Mouse (Mus musculus) limb, embryonic 12.5 days (tissue): Measurements from ENCODE around the gene Alkbh1. TPM values are rescaled to one million over a fixed set of nuclear protein-coding genes. Genes with fewer than 3 reads are reported as not detected.

Experiments used
- ATAC-seq: fragments of 200-750 bp; cut with Nextera tagmentation; 2 replicates; pipeline ENCODE4 v1.8.0; 2017; ENCODE audit warnings: low read depth, moderate TSS enrichment; ENCODE audit not compliant: insufficient number of reproducible peaks, insufficient read depth, low FRiP score, low TSS enrichment
- H3K27ac ChIP-seq: fragments of 300-500 bp; sonication (generic); 2 replicates; pipeline ENCODE4 v1.5.1; 2016; ENCODE audit warnings: mild to moderate bottlenecking, moderate library complexity
- H3K27me3 ChIP-seq: fragments of 300-500 bp; sonication (generic); 2 replicates; pipeline ENCODE4 v1.6.1; 2016; ENCODE audit warnings: mild to moderate bottlenecking, moderate library complexity
- H3K36me3 ChIP-seq: fragments of 300-500 bp; sonication (generic); 2 replicates; pipeline ENCODE4 v1.6.1; 2016; ENCODE audit warnings: mild to moderate bottlenecking, moderate library complexity
- H3K4me1 ChIP-seq: fragments of 300-500 bp; sonication (generic); replicated peaks from 2 replicates; pipeline ENCODE4 v1.6.1; 2016
- H3K4me2 ChIP-seq: fragments of 300-500 bp; sonication (generic); 2 replicates; pipeline ENCODE4 v1.6.1; 2016; ENCODE audit warnings: mild to moderate bottlenecking, moderate library complexity
- H3K4me3 ChIP-seq: fragments of 300-500 bp; sonication (generic); replicated peaks from 2 replicates; pipeline ENCODE4 v1.5.1; 2016; ENCODE audit warnings: mild to moderate bottlenecking
- H3K9ac ChIP-seq: fragments of 300-500 bp; sonication (generic); replicated peaks from 2 replicates; pipeline ENCODE4 v1.6.1; 2016; ENCODE audit warnings: mild to moderate bottlenecking, moderate library complexity
- H3K9me3 ChIP-seq: fragments of 300-500 bp; sonication (generic); 2 replicates; pipeline ENCODE4 v1.6.1; 2016; ENCODE audit warnings: mild to moderate bottlenecking, moderate library complexity
- WGBS: fragments of 180-500 bp; shearing (Covaris S2); methylation state at CpG from one replicate; pipeline ENCODE4 v1.1.7; 2016; 5-methylcytosine and 5-hydroxymethylcytosine counted together
- microRNA-seq: library from miRNA; unstranded; fragments of <30 nt; microRNA quantifications from one replicate; pipeline ENCODE4, GENCODE M21; 2017
- polyA plus RNA-seq: library from polyadenylated mRNA; unstranded; fragments of >200 nt; fragmentation: Nextera tagmentation; extraction: Ambion mirVana; gene quantifications from 2 replicates; pipeline ENCODE4 v1.2.1, GENCODE M21; 2016

Gene Alkbh1
- polyA plus RNA-seq, 1 experiment from 2014 or later, result 76.7 TPM

GRCm38 (mm10) chr12:87379496-87379895 is 64.3 kb downstream of the Alkbh1 start:
- Histone ChIP-seq H3K4me3 (no peak overlapping the region), H3K27me3 (no peaks in the 10 kb centered on the region), H3K4me2 (no peak overlapping the region), H3K27ac (no peak overlapping the region), H3K4me1 (peaks cover 5% of the 10 kb centered on the region; the same call in 1 of the 2 replicates), H3K9me3 (no peaks in the 10 kb centered on the region), H3K9ac (no peak overlapping the region), H3K36me3 (no peaks in the 10 kb centered on the region)
- no peak for ATAC-seq
- WGBS, result 82% methylated on average over 2 of the region's 2 CpGs

Small RNA genes within 50 kb of the gene (microRNA-seq; reads per million reads assigned to microRNA genes)
- 18.4 reads per million, percentile 32 among the genes with 10 or more reads in this experiment for gene Mir3068

Other genes with a start within 250 kb of the Alkbh1 start
- 0.73 and 2.6 TPM in 2 replicates for gene Samd15, start 244.3 kb downstream of the Alkbh1 start, polyA plus RNA-seq
- 3.8 and 4.2 TPM in 2 replicates for gene Tmed8, start 243.6 kb downstream of the Alkbh1 start, polyA plus RNA-seq
- gene Noxred1, start 205.3 kb downstream of the Alkbh1 start, polyA plus RNA-seq, result 0.99 and 1.2 TPM in 2 replicates
- 53.9 and 55.1 TPM in 2 replicates for gene Vipas39, start 177.8 kb downstream of the Alkbh1 start, polyA plus RNA-seq
- 224 and 227 TPM in 2 replicates for gene Ahsa1, start 177.5 kb downstream of the Alkbh1 start, polyA plus RNA-seq
- 1.7 and 1.9 TPM in 2 replicates for gene Ism2, start 144.3 kb downstream of the Alkbh1 start, polyA plus RNA-seq
- gene Sptlc2, start 55.7 kb downstream of the Alkbh1 start, polyA plus RNA-seq, result 64.6 and 71.7 TPM in 2 replicates
- 330 and 347 TPM in 2 replicates for gene Slirp, start 121 bp downstream of the Alkbh1 start, polyA plus RNA-seq
- gene Snw1, start 28.3 kb upstream of the Alkbh1 start, polyA plus RNA-seq, result 152 and 161 TPM in 2 replicates
- not detected in 2 replicates for gene Gm5788, start 50.7 kb upstream of the Alkbh1 start, polyA plus RNA-seq
- not detected in 2 replicates for gene Gm8300, start 70.3 kb upstream of the Alkbh1 start, polyA plus RNA-seq
- not detected in 2 replicates for gene Oog1, start 158.7 kb upstream of the Alkbh1 start, polyA plus RNA-seq
- not detected in 2 replicates for gene Gm4027, start 174.9 kb upstream of the Alkbh1 start, polyA plus RNA-seq
- gene Gm16381, start 200.6 kb upstream of the Alkbh1 start, polyA plus RNA-seq, result not detected in 2 replicates